Mouse (Mus musculus) cortical plate, adult 2 months (tissue): ENCODE data around the gene Ebf3.

Source experiments
- CTCF ChIP-seq: fragments of 200-500 bp; IDR thresholded peaks from 2 replicates; pipeline ENCODE4 v1.5.1; 2011; ENCODE audit warnings: mild to moderate bottlenecking, control low read depth, low read length; ENCODE audit not compliant: insufficient read depth; ENCODE audit errors: extremely low read depth
- POLR2A ChIP-seq: fragments of 200-500 bp; IDR thresholded peaks from 2 replicates; pipeline ENCODE4 v1.6.1; 2011; ENCODE audit warnings: mild to moderate bottlenecking, low read length, control low read depth; ENCODE audit not compliant: insufficient read depth; ENCODE audit errors: extremely low read depth

DNA sequence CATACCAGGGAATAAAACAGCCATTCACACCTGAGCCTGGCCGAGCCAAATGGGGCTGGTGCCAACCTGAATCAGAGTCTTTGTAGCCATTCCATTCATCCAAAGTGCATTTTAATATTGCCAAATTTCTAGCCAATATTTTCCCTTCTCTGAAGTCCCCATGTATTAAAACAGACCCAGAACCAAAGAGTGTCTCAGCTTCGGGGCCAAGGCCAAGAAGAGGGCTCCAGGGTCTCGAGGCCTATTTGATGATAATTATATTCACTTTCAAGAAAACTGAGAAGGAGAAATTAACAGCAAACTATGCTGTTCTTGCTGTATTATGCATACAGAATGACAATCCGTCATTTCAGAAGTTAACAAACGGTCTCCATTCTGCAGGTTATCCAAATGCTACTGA lies 12.1 kb downstream of the Ebf3 start:
- no peak for TF ChIP-seq POLR2A
- no peak for TF ChIP-seq CTCF
